Mouse (Mus musculus) MEL (cell line): ENCODE measurements around the gene Nrcam. TPM values are rescaled to one million over a fixed set of nuclear protein-coding genes. Genes with fewer than 3 reads are reported as not detected.

ENCODE experiments used
- DNase-seq: peaks from one replicate; pipeline ENCODE4 v3.0.0; 2011; ENCODE audit warnings: low read depth, low spot score
- H3K27ac ChIP-seq: 2 replicates; pipeline ENCODE4 v1.5.1; 2012; ENCODE audit warnings: low read depth, mild to moderate bottlenecking, control low read depth, low read length, moderate library complexity; ENCODE audit not compliant: control insufficient read depth
- H3K27me3 ChIP-seq, 2 experiments: fragments of 150-350 bp in 1 of 2; sonication (generic) in 1 of 2; 2 replicates each; pipeline ENCODE4 v1.6.1; 2012; ENCODE audit warnings: low read length in 2 of 2, mild to moderate bottlenecking in 2 of 2, improper control_type of control experiment in 1 of 2, moderate library complexity in 1 of 2; ENCODE audit not compliant: insufficient read depth in 2 of 2, control insufficient read depth in 1 of 2
- H3K36me3 ChIP-seq, 2 experiments: 2 replicates each; pipeline ENCODE4 v1.6.1; 2012 to 2014; ENCODE audit warnings: low read length in 2 of 2, improper control_type of control experiment in 1 of 2, inconsistent platforms in 1 of 2, mild to moderate bottlenecking in 1 of 2; ENCODE audit not compliant: insufficient read depth in 2 of 2, control insufficient read depth in 1 of 2
- H3K4me1 ChIP-seq, 2 experiments: fragments of 150-350 bp in 1 of 2; sonication (generic) in 1 of 2; 2 replicates each; pipeline ENCODE4 v1.6.1; 2012; ENCODE audit warnings: low read length in 2 of 2, improper control_type of control experiment in 1 of 2, mild to moderate bottlenecking in 1 of 2; ENCODE audit not compliant: insufficient read depth in 2 of 2, control insufficient read depth in 1 of 2
- H3K4me3 ChIP-seq, 2 experiments: fragments of 150-350 bp in 1 of 2; sonication (generic) in 1 of 2; 2 replicates each; pipeline ENCODE4 v1.5.1; 2012; ENCODE audit warnings: low read depth in 2 of 2, low read length in 2 of 2, mild to moderate bottlenecking in 2 of 2, moderate library complexity in 2 of 2, control low read depth in 1 of 2, improper control_type of control experiment in 1 of 2; ENCODE audit not compliant: control insufficient read depth in 1 of 2, insufficient read depth in 1 of 2
- H3K79me2 ChIP-seq: 2 replicates; pipeline ENCODE4 v1.6.1; 2012; ENCODE audit warnings: mild to moderate bottlenecking, low read length, moderate library complexity; ENCODE audit not compliant: control insufficient read depth, poor library complexity, insufficient read depth
- H3K9ac ChIP-seq: 2 replicates; pipeline ENCODE4 v1.6.1; 2012; ENCODE audit warnings: low read depth, mild to moderate bottlenecking, control low read depth, low read length, moderate library complexity; ENCODE audit not compliant: control insufficient read depth, poor library complexity, severe bottlenecking
- H3K9me3 ChIP-seq: fragments of 150-350 bp; sonication (generic); replicated peaks from 2 replicates; pipeline ENCODE4 v1.6.1; 2012; ENCODE audit warnings: mild to moderate bottlenecking, low read length, improper control_type of control experiment, moderate library complexity; ENCODE audit not compliant: insufficient read depth
- CTCF ChIP-seq, 3 experiments: IDR thresholded peaks in 2 of 3; conservative IDR thresholded peaks in 1 of 3; 2 replicates each; pipeline ENCODE4 v1.5.1; 2011 to 2012; ENCODE audit warnings: low read length in 3 of 3, low read depth in 2 of 3, mild to moderate bottlenecking in 2 of 3, improper control_type of control experiment in 1 of 3, inconsistent platforms in 1 of 3, mixed read lengths in 1 of 3, moderate library complexity in 1 of 3; ENCODE audit not compliant: control insufficient read depth in 1 of 3, insufficient read depth in 1 of 3, poor library complexity in 1 of 3, severe bottlenecking in 1 of 3
- ELF1 ChIP-seq: IDR thresholded peaks from 2 replicates; pipeline ENCODE4 v1.6.1; 2014; ENCODE audit warnings: low read depth, mild to moderate bottlenecking, inconsistent platforms, low read length, improper control_type of control experiment, moderate library complexity
- EP300 ChIP-seq, 2 experiments: IDR thresholded peaks; 2 replicates each; pipeline ENCODE4 v1.6.1; 2011; ENCODE audit warnings: improper control_type of control experiment in 2 of 2, low read length in 2 of 2, low read depth in 1 of 2, mild to moderate bottlenecking in 1 of 2
- ETS1 ChIP-seq: IDR thresholded peaks from 2 replicates; pipeline ENCODE4 v1.6.1; 2012; ENCODE audit warnings: low read depth, mild to moderate bottlenecking, inconsistent platforms, low read length, improper control_type of control experiment, moderate library complexity
- GABPA ChIP-seq: IDR thresholded peaks from 2 replicates; pipeline ENCODE4 v1.6.1; 2012; ENCODE audit warnings: low read depth, mild to moderate bottlenecking, inconsistent platforms, low read length, improper control_type of control experiment, moderate library complexity
- GATA1 ChIP-seq: IDR thresholded peaks from 2 replicates; pipeline ENCODE4 v1.6.1; 2011; ENCODE audit warnings: low read depth, low read length, improper control_type of control experiment
- KAT2A ChIP-seq: conservative IDR thresholded peaks from 2 replicates; pipeline ENCODE4 v1.6.1; 2012; ENCODE audit warnings: low read depth, low read length, improper control_type of control experiment, inconsistent platforms
- MAZ ChIP-seq: IDR thresholded peaks from 2 replicates; pipeline ENCODE4 v1.6.1; 2012; ENCODE audit warnings: low read depth, mild to moderate bottlenecking, inconsistent platforms, low read length, improper control_type of control experiment
- POLR2A ChIP-seq, 2 experiments: IDR thresholded peaks; 2 replicates each; pipeline ENCODE4 v1.6.1; 2011 to 2012; ENCODE audit warnings: low read length in 2 of 2, mild to moderate bottlenecking in 2 of 2, control low read depth in 1 of 2, improper control_type of control experiment in 1 of 2, low read depth in 1 of 2, moderate library complexity in 1 of 2; ENCODE audit not compliant: control insufficient read depth in 1 of 2, insufficient read depth in 1 of 2, poor library complexity in 1 of 2
- POLR2AphosphoS2 ChIP-seq: IDR thresholded peaks from 2 replicates; pipeline ENCODE4 v1.6.1; 2011; ENCODE audit warnings: low read length, improper control_type of control experiment
- POLR2AphosphoS5 ChIP-seq: IDR thresholded peaks from 2 replicates; pipeline ENCODE4 v1.6.1; 2012; ENCODE audit warnings: low read depth, borderline replicate concordance, mild to moderate bottlenecking, inconsistent platforms, low read length, moderate library complexity, mixed read lengths
- RCOR1 ChIP-seq: IDR thresholded peaks from 2 replicates; pipeline ENCODE4 v1.6.1; 2012; ENCODE audit warnings: low read depth, mild to moderate bottlenecking, inconsistent platforms, low read length, improper control_type of control experiment
- SMC3 ChIP-seq: IDR thresholded peaks from 2 replicates; pipeline ENCODE4 v1.6.1; 2011; ENCODE audit warnings: low read depth, low read length, improper control_type of control experiment
- TBP ChIP-seq: IDR thresholded peaks from 2 replicates; pipeline ENCODE4 v1.8.0; 2011; ENCODE audit warnings: low read depth, low read length, improper control_type of control experiment
- USF1 ChIP-seq: IDR thresholded peaks from 2 replicates; pipeline ENCODE4 v1.6.1; 2014; ENCODE audit warnings: low read depth, mild to moderate bottlenecking, inconsistent platforms, low read length, improper control_type of control experiment, moderate library complexity
- ZMIZ1 ChIP-seq: IDR thresholded peaks from 2 replicates; pipeline ENCODE4 v1.6.1; 2012; ENCODE audit warnings: low read depth, mild to moderate bottlenecking, inconsistent platforms, low read length, improper control_type of control experiment, moderate library complexity
- polyA plus RNA-seq, 2 experiments: library from polyadenylated mRNA; stranded (reverse) in 1 of 2; unstranded in 1 of 2; fragments of >175 nt in 1 of 2; fragments of >200 nt in 1 of 2; gene quantifications; 2 replicates each; pipeline versions ENCODE4 v1.2.1 to v1.2.4; 2012; ENCODE audit warnings: low replicate concordance in 2 of 2, low read depth in 1 of 2; ENCODE audit not compliant: insufficient read length in 2 of 2, insufficient read depth in 1 of 2, missing spikeins in 1 of 2
- total RNA-seq: library from RNA; depleted of rRNA; stranded (reverse); fragments of 300-350 nt; gene quantifications from 2 replicates; pipeline ENCODE4 v1.2.3, GENCODE M21; 2012

The Nrcam gene
- total and polyA plus RNA-seq, 3 experiments = not detected

- H3K4me3 ChIP-seq = peak overlapping the region in 1 of 2 experiments; percentile 19; a peak in 1 of 4 replicates
- no peak overlapping the region for H3K9ac ChIP-seq
- H3K27ac ChIP-seq = no peak overlapping the region
- H3K36me3 ChIP-seq = no peaks in the 10 kb centered on the region
- H3K79me2 ChIP-seq = no peaks in the 10 kb centered on the region
- no peak for TF ChIP-seq USF1
- no peak for TF ChIP-seq CTCF (IDR thresholded peaks at IDR 0.05 in 2 of 3, conservative IDR thresholded peaks at IDR 0.05 in 1 of 3; ENCODE audit: control insufficient read depth in 1 of 3, insufficient read depth in 1 of 3, low read depth in 2 of 3, low read length in 3 of 3, poor library complexity in 1 of 3, severe bottlenecking in 1 of 3)
- TF ChIP-seq ELF1 = no peak
- TF ChIP-seq MAZ = no peak
- TF ChIP-seq GATA1 = no peak
- TF ChIP-seq GABPA = no peak
- TF ChIP-seq TBP = no peak
- no peak for TF ChIP-seq KAT2A
- TF ChIP-seq SMC3 = no peak
- TF ChIP-seq ETS1 = no peak
- DNase-seq = no peak
- H3K9me3 ChIP-seq = no peaks in the 10 kb centered on the region
- H3K27me3 ChIP-seq = no peaks in the 10 kb centered on the region; a peak in 1 of 4 replicates
- H3K4me1 ChIP-seq = no peaks in the 10 kb centered on the region
Measured at GRCm38 (mm10) chr12:44390391-44391137, 61.9 kb downstream of the Nrcam start.

- Histone ChIP-seq H3K79me2 (no peaks in the 10 kb centered on the region), H3K9me3 (no peaks in the 10 kb centered on the region), H3K36me3 (no peaks in the 10 kb centered on the region), H3K27ac (no peak overlapping the region), H3K4me1 (no peaks in the 10 kb centered on the region), H3K27me3 (no peaks in the 10 kb centered on the region; a peak in 1 of 4 replicates), H3K4me3 (no peak overlapping the region), H3K9ac (no peak overlapping the region)
- DNase-seq = no peak
- no peak for TF ChIP-seq POLR2AphosphoS2
- no peak for TF ChIP-seq ZMIZ1
- no peak for TF ChIP-seq GATA1
- TF ChIP-seq EP300 (IDR thresholded peaks at IDR 0.05; ENCODE audit: low read depth in 1 of 2, low read length in 2 of 2) = no peak
- no peak for TF ChIP-seq RCOR1
- TF ChIP-seq ELF1 = no peak
- no peak for TF ChIP-seq POLR2A (IDR thresholded peaks at IDR 0.05; ENCODE audit: control insufficient read depth in 1 of 2, insufficient read depth in 1 of 2, low read depth in 1 of 2, low read length in 2 of 2, poor library complexity in 1 of 2)
- TF ChIP-seq TBP = no peak
- TF ChIP-seq MAZ = no peak
- no peak for TF ChIP-seq POLR2AphosphoS5
Measured at GRCm38 (mm10) chr12:44394901-44395300, 66.2 kb downstream of the Nrcam start.
